Mouse (Mus musculus) cerebellum, adult 8-10 months (tissue): ENCODE data around the gene Clec2d.
"Not testable (repeated sequence)": the region's sequence is repeated elsewhere in the genome, so short reads cannot be mapped to it uniquely, and the experiment has no call there.

ENCODE experiments used
- DNase-seq: peaks from one replicate; pipeline ENCODE4 v3.0.0; 2022

Gene Clec2d

GRCm38 (mm10) chr6:129187816-129188215 lies 7.4 kb downstream of the Clec2d start:
- DNase-seq = not testable (repeated sequence)

- DNase-seq = no peak
Measured at GRCm38 (mm10) chr6:129193431-129193830, 13.0 kb downstream of the Clec2d start.

- not testable (repeated sequence) for DNase-seq
Measured at GRCm38 (mm10) chr6:129200066-129200465, 19.7 kb downstream of the Clec2d start.

GRCm38 (mm10) chr6:129202306-129202705 lies 21.9 kb downstream of the Clec2d start:
- no peak for DNase-seq

- DNase-seq = no peak
Measured at GRCm38 (mm10) chr6:129204342-129204741, 23.9 kb downstream of the Clec2d start.

- DNase-seq = no peak
Measured at GRCm38 (mm10) chr6:129204838-129205237, 24.4 kb downstream of the Clec2d start.

GRCm38 (mm10) chr6:129208891-129209519 lies 28.6 kb downstream of the Clec2d start:
- no peak for DNase-seq

- no peak for DNase-seq
Measured at GRCm38 (mm10) chr6:129209785-129210446, 29.5 kb downstream of the Clec2d start.

- no peak for DNase-seq
Measured at GRCm38 (mm10) chr6:129210447-129210790, 30.0 kb downstream of the Clec2d start.

- DNase-seq = no peak
Measured at GRCm38 (mm10) chr6:129212421-129213195, 32.2 kb downstream of the Clec2d start.

- no peak for DNase-seq
Measured at GRCm38 (mm10) chr6:129213497-129213896, 33.1 kb downstream of the Clec2d start.

GRCm38 (mm10) chr6:129214263-129214662 lies 33.8 kb downstream of the Clec2d start:
- no peak for DNase-seq

- no peak for DNase-seq
Measured at GRCm38 (mm10) chr6:129215053-129215452, 34.6 kb downstream of the Clec2d start.

GRCm38 (mm10) chr6:129215886-129216637 lies 35.6 kb downstream of the Clec2d start:
- DNase-seq = no peak

GRCm38 (mm10) chr6:129216721-129217230 lies 36.4 kb downstream of the Clec2d start:
- no peak for DNase-seq

GRCm38 (mm10) chr6:129218191-129218696 lies 37.8 kb downstream of the Clec2d start:
- DNase-seq = no peak

- DNase-seq = no peak
Measured at GRCm38 (mm10) chr6:129219897-129220517, 39.6 kb downstream of the Clec2d start.

- no peak for DNase-seq
Measured at GRCm38 (mm10) chr6:129221053-129221452, 40.6 kb downstream of the Clec2d start.

- no peak for DNase-seq
Measured at GRCm38 (mm10) chr6:129222188-129222800, 41.9 kb downstream of the Clec2d start.

GRCm38 (mm10) chr6:129223611-129224010 lies 43.2 kb downstream of the Clec2d start:
- no peak for DNase-seq

- DNase-seq = no peak
Measured at GRCm38 (mm10) chr6:129224090-129224489, 43.7 kb downstream of the Clec2d start.

GRCm38 (mm10) chr6:129225078-129225477 lies 44.7 kb downstream of the Clec2d start:
- DNase-seq = no peak
